Mouse (Mus musculus) liver, embryonic 11.5 days (tissue): ENCODE measurements around the gene C130050O18Rik. TPM values are rescaled to one million over a fixed set of nuclear protein-coding genes. Genes with fewer than 3 reads are reported as not detected.

Source experiments
- ATAC-seq: fragments of 200-750 bp; cut with Nextera tagmentation; replicated peaks from 2 replicates; pipeline ENCODE4 v1.8.0; 2017; ENCODE audit warnings: moderate number of reproducible peaks, mild to moderate bottlenecking, moderate TSS enrichment, moderate library complexity; ENCODE audit not compliant: low FRiP score
- DNase-seq: peaks from one replicate; pipeline ENCODE4 v3.0.0-alpha.2; 2017; ENCODE audit warnings: low spot score
- H3K27ac ChIP-seq: fragments of 300-500 bp; sonication (generic); 2 replicates; pipeline ENCODE4 v1.5.1; 2014; ENCODE audit warnings: mild to moderate bottlenecking, low read depth, low read length, control low read depth
- H3K27me3 ChIP-seq: fragments of 300-500 bp; sonication (generic); replicated peaks from 2 replicates; pipeline ENCODE4 v1.6.1; 2014; ENCODE audit warnings: low read length, mixed read lengths; ENCODE audit not compliant: control insufficient read depth, insufficient read depth
- H3K36me3 ChIP-seq: fragments of 300-500 bp; sonication (generic); 2 replicates; pipeline ENCODE4 v1.6.1; 2014; ENCODE audit warnings: mild to moderate bottlenecking, low read length, moderate library complexity, mixed read lengths; ENCODE audit not compliant: control insufficient read depth, insufficient read depth
- H3K4me1 ChIP-seq: fragments of 300-500 bp; sonication (generic); replicated peaks from 2 replicates; pipeline ENCODE4 v1.6.1; 2014; ENCODE audit warnings: low read length, mixed read lengths; ENCODE audit not compliant: control insufficient read depth, insufficient read depth
- H3K4me2 ChIP-seq: fragments of 300-500 bp; sonication (generic); 2 replicates; pipeline ENCODE4 v1.6.1; 2014; ENCODE audit warnings: mild to moderate bottlenecking, control low read depth, moderate library complexity
- H3K4me3 ChIP-seq: fragments of 300-500 bp; sonication (generic); 2 replicates; pipeline ENCODE4 v1.5.1; 2014; ENCODE audit warnings: low read depth, low read length, control low read depth
- H3K9ac ChIP-seq: fragments of 300-500 bp; sonication (generic); 2 replicates; pipeline ENCODE4 v1.6.1; 2014; ENCODE audit warnings: low read depth, low read length, control low read depth
- H3K9me3 ChIP-seq: fragments of 300-500 bp; sonication (generic); 2 replicates; pipeline ENCODE4 v1.6.1; 2016; ENCODE audit warnings: low read length, inconsistent platforms, mixed read lengths; ENCODE audit not compliant: control insufficient read depth
- WGBS: fragments of 180-500 bp; shearing (Covaris S2); extraction: QIAGEN DNeasy Blood & Tissue Kit; methylation state at CpG from one replicate; pipeline ENCODE4 v1.1.7; 2014; 5-methylcytosine and 5-hydroxymethylcytosine counted together
- polyA plus RNA-seq: library from polyadenylated mRNA; unstranded; fragments of >200 nt; fragmentation: Nextera tagmentation; extraction: Ambion mirVana; gene quantifications from 2 replicates; pipeline ENCODE4 v1.2.1, GENCODE M21; 2014

Gene C130050O18Rik
- polyA plus RNA-seq, 1 experiment from 2014 or later: 1.6 TPM

GRCm38 (mm10) chr5:139423026-139423865 lies 18.2 kb downstream of the C130050O18Rik start, which contains the start of gene Gper1:
Gene Gper1 (plus strand): TSS chr5:139423151.
- Histone ChIP-seq H3K4me3 (no peak within 1 kb of the TSS), H3K4me2 (no peak within 1 kb of the TSS), H3K36me3 (no peaks in the 10 kb centered on the region), H3K27me3 (no peaks in the 10 kb centered on the region), H3K4me1 (0 out of 2 replicates have a peak, but pooled peaks cover 2% of the 10 kb centered on the region), H3K9ac (no peak within 1 kb of the TSS; the same call in 1 of the 2 replicates), H3K9me3 (no peaks in the 10 kb centered on the region), H3K27ac (no peak within 1 kb of the TSS)
- ATAC-seq (no peak), DNase-seq (no peak)
- 74% methylated on average over 21 of the region's 21 CpGs for WGBS

- H3K4me3 ChIP-seq: no peak overlapping the region
- H3K36me3 ChIP-seq: no peaks in the 10 kb centered on the region
- H3K4me2 ChIP-seq: no peak overlapping the region
- H3K4me1 ChIP-seq: peaks cover 2% of the 10 kb centered on the region; the same call in 1 of the 2 replicates
- no peak for DNase-seq
- 87% methylated on average over 9 of the region's 9 CpGs for WGBS
- ATAC-seq: no peak
- H3K27ac ChIP-seq: no peak overlapping the region
- no peaks in the 10 kb centered on the region for H3K9me3 ChIP-seq
- no peak overlapping the region for H3K9ac ChIP-seq
- no peaks in the 10 kb centered on the region for H3K27me3 ChIP-seq
Measured at GRCm38 (mm10) chr5:139425198-139425597, 20.1 kb downstream of the C130050O18Rik start.

- DNase-seq (no peak), ATAC-seq (no peak)
- no peaks in the 10 kb centered on the region for H3K36me3 ChIP-seq
- H3K9me3 ChIP-seq: no peaks in the 10 kb centered on the region
- no peak overlapping the region for H3K9ac ChIP-seq
- no peak overlapping the region for H3K27ac ChIP-seq
- H3K4me2 ChIP-seq: no peak overlapping the region
- no peak overlapping the region for H3K4me3 ChIP-seq
- peaks cover 2% of the 10 kb centered on the region; the same call in 1 of the 2 replicates for H3K4me1 ChIP-seq
- WGBS: 83% methylated on average over 9 of the region's 9 CpGs
- no peaks in the 10 kb centered on the region for H3K27me3 ChIP-seq
Measured at GRCm38 (mm10) chr5:139427001-139427400, 21.9 kb downstream of the C130050O18Rik start.

GRCm38 (mm10) chr5:139427989-139428388 lies 22.9 kb downstream of the C130050O18Rik start:
- no peak overlapping the region for H3K9ac ChIP-seq
- no peak overlapping the region for H3K4me3 ChIP-seq
- H3K27me3 ChIP-seq: no peaks in the 10 kb centered on the region
- no peak overlapping the region for H3K27ac ChIP-seq
- no peaks in the 10 kb centered on the region for H3K36me3 ChIP-seq
- DNase-seq (no peak), ATAC-seq (no peak)
- no peaks in the 10 kb centered on the region for H3K9me3 ChIP-seq
- no peak overlapping the region for H3K4me2 ChIP-seq
- H3K4me1 ChIP-seq: peaks cover 2% of the 10 kb centered on the region; the same call in 1 of the 2 replicates
- WGBS: 85% methylated on average over 9 of the region's 9 CpGs

DNA sequence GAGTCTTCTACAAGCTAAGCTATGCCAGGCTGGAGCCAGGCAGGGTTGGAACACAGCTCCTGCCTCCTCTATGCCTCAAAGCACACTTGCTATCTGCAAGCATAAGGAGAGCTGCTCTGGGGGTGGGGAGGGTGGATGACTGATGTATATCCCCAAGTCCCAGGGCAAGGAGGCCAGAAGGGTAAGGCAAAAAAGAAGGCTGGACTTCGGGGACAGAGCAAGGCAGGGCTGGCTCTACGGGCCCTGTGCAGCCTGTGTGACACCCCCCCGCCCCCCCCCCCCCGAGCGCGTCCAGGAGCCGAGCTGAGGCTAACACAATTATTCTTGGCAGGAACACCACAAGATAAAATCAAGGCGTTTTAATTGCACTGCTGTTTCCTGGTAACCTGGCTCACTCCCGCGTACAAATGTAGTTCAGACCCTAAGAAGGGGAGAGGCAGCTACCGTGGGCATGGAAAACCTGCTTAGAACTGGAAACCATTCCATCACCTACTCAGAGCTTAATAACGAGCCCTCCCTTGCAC lies 24.8 kb downstream of the C130050O18Rik start:
- no peak overlapping the region for H3K27ac ChIP-seq
- DNase-seq (no peak), ATAC-seq (no peak)
- H3K9me3 ChIP-seq: no peaks in the 10 kb centered on the region
- no peaks in the 10 kb centered on the region for H3K27me3 ChIP-seq
- no peaks in the 10 kb centered on the region for H3K36me3 ChIP-seq
- no peak overlapping the region for H3K4me2 ChIP-seq
- H3K4me3 ChIP-seq: no peak overlapping the region
- WGBS: 62% methylated on average over 12 of the region's 12 CpGs
- no peak overlapping the region for H3K9ac ChIP-seq
- peaks cover 5% of the 10 kb centered on the region for H3K4me1 ChIP-seq

DNA sequence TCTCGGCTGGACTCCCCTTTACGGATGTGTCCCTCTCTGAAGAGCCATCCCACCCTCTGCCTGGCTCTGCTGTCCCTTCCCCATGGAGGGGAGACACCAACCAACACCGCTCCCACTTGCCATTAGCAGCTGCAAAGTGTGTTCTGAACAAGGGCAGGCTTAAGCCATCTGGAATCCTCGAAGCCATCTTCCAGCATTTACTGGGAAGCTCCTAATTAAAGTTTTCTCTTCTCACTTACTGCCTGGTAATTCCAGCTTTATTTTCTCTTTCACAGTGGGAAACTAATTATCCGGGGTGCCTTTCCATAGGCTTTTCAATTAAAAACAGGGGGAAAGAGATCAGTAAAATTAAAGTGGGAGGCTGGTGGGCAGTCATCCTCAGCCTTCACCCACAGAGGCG lies 27.3 kb downstream of the C130050O18Rik start:
- 82% methylated on average over 6 of the region's 6 CpGs for WGBS
- H3K36me3 ChIP-seq: no peaks in the 10 kb centered on the region
- ATAC-seq: no peak
- no peak overlapping the region for H3K4me3 ChIP-seq
- H3K9me3 ChIP-seq: no peaks in the 10 kb centered on the region
- no peak overlapping the region for H3K9ac ChIP-seq
- no peak overlapping the region for H3K27ac ChIP-seq
- no peak overlapping the region for H3K4me2 ChIP-seq
- peaks cover 5% of the 10 kb centered on the region for H3K4me1 ChIP-seq
- DNase-seq: no peak
- H3K27me3 ChIP-seq: no peaks in the 10 kb centered on the region

DNA sequence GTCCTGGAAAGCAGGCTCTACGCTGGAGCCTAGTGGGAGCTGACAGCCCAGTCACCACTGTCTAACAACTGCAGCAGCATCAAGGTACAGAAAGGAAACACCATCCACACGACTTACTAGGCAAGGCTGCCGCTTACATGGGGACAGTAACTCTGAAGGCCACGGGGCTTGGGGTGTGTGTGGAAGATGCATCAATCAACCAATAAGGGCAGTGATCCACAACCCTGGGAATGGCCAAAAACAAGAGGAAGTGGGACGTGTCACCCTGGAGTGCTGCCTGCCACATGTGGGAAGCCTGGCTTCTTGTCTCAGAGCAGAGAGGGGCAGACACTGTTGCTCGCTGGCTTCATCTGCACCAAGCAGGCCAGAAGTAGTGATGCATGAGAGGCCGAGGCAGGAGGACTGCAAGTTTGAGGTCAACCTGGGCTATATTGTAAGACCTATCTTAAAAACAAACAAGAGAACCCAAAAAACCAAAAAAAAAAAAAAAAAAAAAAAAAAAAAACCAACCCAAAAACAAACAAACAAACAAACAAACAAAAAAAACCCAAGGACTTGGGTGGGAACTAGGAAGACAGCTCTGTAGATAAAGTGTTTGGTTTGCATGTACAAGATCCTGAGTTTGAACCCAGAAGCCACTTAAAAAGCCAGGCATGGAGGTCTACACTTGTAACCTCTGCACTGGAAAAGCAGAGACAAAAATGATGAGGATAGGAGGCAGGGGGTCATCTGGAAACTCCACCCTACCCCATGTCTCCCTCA lies 27.8 kb downstream of the C130050O18Rik start:
- DNase-seq (no peak), ATAC-seq (no peak)
- no peak overlapping the region for H3K9ac ChIP-seq
- no peak overlapping the region for H3K4me2 ChIP-seq
- H3K27me3 ChIP-seq: no peaks in the 10 kb centered on the region
- H3K4me3 ChIP-seq: no peak overlapping the region
- no peaks in the 10 kb centered on the region for H3K36me3 ChIP-seq
- H3K4me1 ChIP-seq: peaks cover 5% of the 10 kb centered on the region
- WGBS: 74% methylated on average over 7 of the region's 7 CpGs
- H3K9me3 ChIP-seq: no peaks in the 10 kb centered on the region
- H3K27ac ChIP-seq: no peak overlapping the region

GRCm38 (mm10) chr5:139433842-139434568 lies 28.9 kb downstream of the C130050O18Rik start:
- WGBS: 72% methylated on average over 9 of the region's 9 CpGs
- no peaks in the 10 kb centered on the region for H3K36me3 ChIP-seq
- no peak overlapping the region for H3K9ac ChIP-seq
- H3K4me3 ChIP-seq: no peak overlapping the region
- no peak for ATAC-seq
- H3K4me1 ChIP-seq: peaks cover 5% of the 10 kb centered on the region
- no peak overlapping the region for H3K4me2 ChIP-seq
- no peaks in the 10 kb centered on the region for H3K9me3 ChIP-seq
- no peak overlapping the region for H3K27ac ChIP-seq
- no peaks in the 10 kb centered on the region for H3K27me3 ChIP-seq
- no peak for DNase-seq
